Mouse (Mus musculus) lung, postnatal 36 days (tissue): ENCODE data around the gene Ift52.

Source experiments
- DNase-seq: peaks from one replicate; pipeline ENCODE4 v3.0.0; 2022; ENCODE audit warnings: mixed read lengths

Ift52 gene

GRCm38 (mm10) chr2:163016916-163017743 is at the start of gene Ift52:
Ift52 (plus strand) TSS chr2:163017354.
- peak; percentile 95 for DNase-seq

- peak; percentile 61 for DNase-seq
Observed at GRCm38 (mm10) chr2:162968357-162968756, 48.8 kb upstream of the Ift52 start.

- DNase-seq, result no peak
Observed at GRCm38 (mm10) chr2:162969101-162969500, 48.1 kb upstream of the Ift52 start.

- DNase-seq, result no peak
Observed at GRCm38 (mm10) chr2:162970896-162971295, 46.3 kb upstream of the Ift52 start.

GRCm38 (mm10) chr2:162972752-162973151 is 44.4 kb upstream of the Ift52 start:
- DNase-seq, result no peak

- no peak for DNase-seq
Observed at GRCm38 (mm10) chr2:162973206-162973605, 43.9 kb upstream of the Ift52 start.

GRCm38 (mm10) chr2:162973637-162974036 is 43.5 kb upstream of the Ift52 start:
- peak; percentile 8 for DNase-seq

GRCm38 (mm10) chr2:162975157-162975775 is 41.9 kb upstream of the Ift52 start:
- peak; percentile 25 for DNase-seq

- DNase-seq, result peak; percentile 76
Observed at GRCm38 (mm10) chr2:162976001-162976400, 41.2 kb upstream of the Ift52 start.

- DNase-seq, result no peak
Observed at GRCm38 (mm10) chr2:162984381-162984780, 32.8 kb upstream of the Ift52 start.

GRCm38 (mm10) chr2:162985923-162986322 is 31.2 kb upstream of the Ift52 start:
- DNase-seq, result peak; percentile 77

GRCm38 (mm10) chr2:162986764-162987163 is 30.4 kb upstream of the Ift52 start:
- no peak for DNase-seq

GRCm38 (mm10) chr2:162987218-162987617 is 29.9 kb upstream of the Ift52 start, which contains the start of gene Sgk2:
Sgk2 (plus strand) TSS chr2:162987330.
- peak; percentile 16 for DNase-seq

GRCm38 (mm10) chr2:162988235-162988634 is 28.9 kb upstream of the Ift52 start:
- DNase-seq, result no peak

- no peak for DNase-seq
Observed at GRCm38 (mm10) chr2:162991394-162992083, 25.6 kb upstream of the Ift52 start.

GRCm38 (mm10) chr2:162992084-162992437 is 25.1 kb upstream of the Ift52 start:
- no peak for DNase-seq

GRCm38 (mm10) chr2:162993881-162994616 is 23.1 kb upstream of the Ift52 start:
- no peak for DNase-seq

GRCm38 (mm10) chr2:162998528-162999230 is 18.5 kb upstream of the Ift52 start:
- DNase-seq, result peak; percentile 83

GRCm38 (mm10) chr2:162999744-163000143 is 17.4 kb upstream of the Ift52 start:
- peak; percentile 78 for DNase-seq

- no peak for DNase-seq
Observed at GRCm38 (mm10) chr2:163001071-163001470, 16.1 kb upstream of the Ift52 start.

GRCm38 (mm10) chr2:163007299-163007698 is 9.9 kb upstream of the Ift52 start:
- DNase-seq, result peak; percentile 75

GRCm38 (mm10) chr2:163031289-163031688 is 14.1 kb downstream of the Ift52 start:
- no peak for DNase-seq
